Mouse (Mus musculus) heart, embryonic 13.5 days (tissue): ENCODE measurements around the gene Nudcd2. TPM values are rescaled to one million over a fixed set of nuclear protein-coding genes. Genes with fewer than 3 reads are reported as not detected.
A peak's percentile ranks its signal among the peaks of the same experiment; 100 is the strongest.
"Not testable (repeated sequence)": the region's sequence is repeated elsewhere in the genome, so short reads cannot be mapped to it uniquely, and the experiment has no call there.

Experiments
- ATAC-seq: fragments of 200-750 bp; cut with Nextera tagmentation; 2 replicates; pipeline ENCODE4 v1.8.0; 2017; ENCODE audit warnings: moderate TSS enrichment; ENCODE audit not compliant: insufficient number of reproducible peaks, low FRiP score, low TSS enrichment; ENCODE audit errors: extremely low read depth
- H3K27ac ChIP-seq: fragments of 300-500 bp; sonication (generic); replicated peaks from 2 replicates; pipeline ENCODE4 v1.5.1; 2015; ENCODE audit warnings: moderate library complexity, mild to moderate bottlenecking, inconsistent platforms
- H3K27me3 ChIP-seq: fragments of 300-500 bp; sonication (generic); replicated peaks from 2 replicates; pipeline ENCODE4 v1.6.1; 2015; ENCODE audit warnings: mild to moderate bottlenecking, inconsistent platforms
- H3K36me3 ChIP-seq: fragments of 300-500 bp; sonication (generic); 2 replicates; pipeline ENCODE4 v1.6.1; 2015; ENCODE audit warnings: mild to moderate bottlenecking, inconsistent platforms
- H3K4me1 ChIP-seq: fragments of 300-500 bp; sonication (generic); 2 replicates; pipeline ENCODE4 v1.6.1; 2015; ENCODE audit warnings: inconsistent platforms
- H3K4me2 ChIP-seq: fragments of 300-500 bp; sonication (generic); 2 replicates; pipeline ENCODE4 v1.6.1; 2015; ENCODE audit warnings: inconsistent platforms, mild to moderate bottlenecking, moderate library complexity
- H3K4me3 ChIP-seq: fragments of 300-500 bp; sonication (generic); 2 replicates; pipeline ENCODE4 v1.5.1; 2015; ENCODE audit warnings: moderate library complexity, mild to moderate bottlenecking, inconsistent platforms
- H3K9ac ChIP-seq: fragments of 300-500 bp; sonication (generic); 2 replicates; pipeline ENCODE4 v1.6.1; 2015; ENCODE audit warnings: inconsistent platforms, mild to moderate bottlenecking, moderate library complexity
- H3K9me3 ChIP-seq: fragments of 300-500 bp; sonication (generic); 2 replicates; pipeline ENCODE4 v1.6.1; 2016; ENCODE audit warnings: inconsistent platforms
- WGBS: fragments of 180-500 bp; shearing (Covaris S2); methylation state at CpG from one replicate; pipeline ENCODE4 v1.1.7; 2015; ENCODE audit warnings: mixed read lengths; 5-methylcytosine and 5-hydroxymethylcytosine counted together
- polyA plus RNA-seq: library from polyadenylated mRNA; unstranded; fragments of >200 nt; fragmentation: Nextera tagmentation; extraction: Ambion mirVana; gene quantifications from 2 replicates; pipeline ENCODE4 v1.2.1, GENCODE M21; 2015

Gene Nudcd2
- 102 and 106 TPM in 2 replicates for polyA plus RNA-seq

- under 1% methylated on average over 52 of the region's 52 CpGs for WGBS
- Histone ChIP-seq H3K9me3 (no peaks in the 10 kb centered on the region), H3K27me3 (no peaks in the 10 kb centered on the region), H3K36me3 (peaks cover 41% of the 10 kb centered on the region), H3K4me1 (peaks cover 39% of the 10 kb centered on the region), H3K4me2 (peak within 1 kb of the TSS; percentile 89), H3K4me3 (peak within 1 kb of the TSS; percentile 88), H3K27ac (peak within 1 kb of the TSS; percentile 85), H3K9ac (peak within 1 kb of the TSS; percentile 96)
- peak; percentile 99 for ATAC-seq
These were observed at the start of gene Nudcd2, which contains the start of gene Hmmr for GRCm38 (mm10) chr11:40733339-40734174. Nudcd2 (plus strand) TSS chr11:40733667. Hmmr (minus strand) TSS chr11:40733422.

DNA sequence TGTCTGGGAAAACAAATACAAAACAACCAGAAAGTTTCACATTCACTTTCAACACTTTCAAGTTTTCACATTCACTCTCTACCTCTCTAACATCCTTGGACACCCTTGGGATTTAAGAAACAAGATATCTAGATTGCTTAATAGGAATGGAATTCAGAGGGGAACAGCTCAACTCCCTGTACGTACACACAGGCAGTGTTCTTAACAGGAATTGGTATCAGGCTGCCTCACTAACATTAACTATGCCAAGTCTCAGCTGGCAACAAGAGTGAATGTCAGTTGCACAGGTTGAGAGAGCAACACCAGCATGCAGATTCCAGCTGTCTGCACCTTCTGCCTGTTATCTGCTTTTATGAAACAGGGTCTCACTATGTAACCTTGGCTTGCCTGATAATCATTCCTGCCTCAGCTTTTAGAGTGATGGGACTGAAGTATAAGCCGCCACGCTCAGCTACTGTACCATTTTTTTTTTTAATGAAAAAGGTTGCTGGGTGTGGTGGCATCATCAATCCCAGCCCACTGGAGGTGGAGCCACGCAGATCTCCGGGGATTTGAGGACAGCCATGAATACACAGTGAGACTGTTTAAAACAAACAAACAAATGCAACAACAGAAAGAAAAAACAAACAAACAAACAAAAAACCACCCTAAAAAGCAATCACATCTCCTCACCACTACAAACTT, 42.9 kb upstream of the Nudcd2 start:
- H3K4me3 ChIP-seq: peak overlapping the region; percentile 96
- H3K27me3 ChIP-seq: no peaks in the 10 kb centered on the region
- H3K9ac ChIP-seq: peak overlapping the region; percentile 90
- ATAC-seq: no peak
- H3K9me3 ChIP-seq: no peaks in the 10 kb centered on the region
- peak overlapping the region; percentile 98 for H3K4me2 ChIP-seq
- H3K36me3 ChIP-seq: peaks cover 24% of the 10 kb centered on the region
- peaks cover 27% of the 10 kb centered on the region for H3K4me1 ChIP-seq
- 23% methylated on average over 5 of the region's 5 CpGs for WGBS
- H3K27ac ChIP-seq: peak overlapping the region; percentile 98

DNA sequence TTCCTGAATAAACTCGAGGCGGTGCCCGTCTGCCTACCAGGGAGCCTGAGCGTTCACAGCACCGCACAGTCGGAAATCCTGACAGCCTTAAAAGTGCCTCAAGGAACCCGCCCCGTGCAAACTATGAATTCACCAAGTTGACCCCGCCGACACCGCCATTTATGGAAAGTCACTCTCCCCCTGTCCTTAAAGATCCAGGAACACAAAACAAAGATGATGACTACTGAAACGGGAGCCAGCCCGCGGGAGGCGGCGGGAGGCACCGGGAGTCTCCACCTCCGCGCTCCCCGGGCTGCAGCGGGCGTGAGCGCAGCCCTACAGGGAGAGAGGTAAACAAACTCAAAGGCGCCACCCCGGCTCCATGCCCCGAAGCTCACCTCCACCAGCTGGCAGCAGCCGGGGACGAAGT, 41.4 kb upstream of the Nudcd2 start:
- ATAC-seq: peak; percentile 67; the same call in 1 of the 2 replicates
- Histone ChIP-seq H3K4me1 (peaks cover 27% of the 10 kb centered on the region), H3K9ac (peak overlapping the region; percentile 90), H3K4me3 (peak overlapping the region; percentile 96), H3K36me3 (peaks cover 9% of the 10 kb centered on the region), H3K4me2 (peak overlapping the region; percentile 98), H3K27ac (peak overlapping the region; percentile 98), H3K9me3 (no peaks in the 10 kb centered on the region), H3K27me3 (no peaks in the 10 kb centered on the region)
- 0% methylated on average over 28 of the region's 28 CpGs for WGBS

DNA sequence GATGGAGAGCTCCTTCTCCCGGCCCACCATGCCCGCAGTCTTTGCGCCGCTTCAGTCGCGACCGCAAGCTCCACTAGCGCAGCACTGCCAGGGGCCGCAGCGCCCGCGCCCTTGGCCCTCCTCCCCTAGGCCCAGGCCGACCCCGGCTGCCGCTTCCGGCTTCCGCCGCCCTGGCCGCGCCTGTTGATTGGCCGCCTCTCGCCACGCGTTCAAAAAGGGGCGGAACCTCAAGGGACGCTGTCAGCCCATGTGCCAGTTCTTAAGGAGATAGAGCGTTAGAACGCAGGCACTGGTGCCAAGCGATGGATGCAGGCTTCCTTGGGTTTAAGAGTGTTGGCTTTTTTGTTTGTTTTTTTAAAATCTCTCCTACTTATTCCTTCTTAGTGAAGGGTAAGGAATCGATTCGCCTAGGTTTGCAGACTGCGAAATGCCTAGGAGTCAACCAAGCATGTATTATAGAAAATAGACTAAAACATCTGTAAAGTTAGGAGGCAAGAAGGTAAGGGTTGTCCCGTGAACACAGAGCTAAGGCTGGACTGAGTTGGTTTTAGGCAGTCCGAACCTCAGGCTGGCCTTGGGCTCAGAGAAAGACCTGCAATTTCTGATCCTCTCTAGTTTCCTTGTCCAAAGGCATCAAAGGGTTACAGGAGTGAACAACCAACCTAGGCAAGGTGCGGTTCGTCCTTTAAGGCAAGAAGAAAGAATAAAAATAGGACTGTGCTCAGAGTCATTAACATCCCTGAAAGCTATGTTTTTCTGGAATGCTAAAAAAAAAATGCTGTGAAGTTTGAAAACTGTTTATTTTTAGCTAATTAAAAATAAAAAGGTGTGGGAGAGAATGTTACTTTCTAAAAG, 40.7 kb upstream of the Nudcd2 start:
- H3K4me3 ChIP-seq: peak overlapping the region; percentile 96
- WGBS: under 1% methylated on average over 36 of the region's 36 CpGs
- peaks cover 3% of the 10 kb centered on the region; the same call in 1 of the 2 replicates for H3K36me3 ChIP-seq
- peaks cover 27% of the 10 kb centered on the region for H3K4me1 ChIP-seq
- peak overlapping the region; percentile 98 for H3K27ac ChIP-seq
- peak; percentile 93 for ATAC-seq
- H3K27me3 ChIP-seq: no peaks in the 10 kb centered on the region
- peak overlapping the region; percentile 98 for H3K4me2 ChIP-seq
- H3K9ac ChIP-seq: peak overlapping the region; percentile 90
- H3K9me3 ChIP-seq: no peaks in the 10 kb centered on the region

DNA sequence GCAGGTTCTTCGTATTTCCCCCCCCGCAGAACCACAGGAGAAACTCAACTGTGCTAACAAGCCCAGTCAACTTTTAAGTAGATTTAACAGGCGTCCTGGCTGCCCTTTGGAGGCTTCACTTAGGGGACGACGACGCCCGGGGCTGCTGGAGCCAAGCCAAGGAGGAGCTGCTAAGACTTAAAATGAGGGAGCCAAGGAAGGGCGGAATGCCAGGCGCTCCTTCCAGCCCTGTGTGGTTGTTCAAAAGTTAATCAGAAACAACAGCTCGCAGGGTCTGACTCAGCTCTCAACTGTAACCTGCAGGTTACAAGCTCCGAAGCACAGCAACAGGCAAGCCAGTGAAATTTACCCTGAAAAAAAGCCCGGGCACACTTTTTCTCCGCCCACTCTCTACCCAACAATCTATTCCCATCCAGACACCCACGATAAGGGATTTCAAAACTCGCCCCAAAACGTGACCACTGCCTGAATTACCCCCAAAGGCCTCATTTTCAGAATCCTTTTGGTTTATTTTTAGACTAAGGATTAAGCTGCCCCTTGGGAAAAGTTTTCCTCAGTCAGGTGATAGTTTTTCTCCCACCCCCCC, 40.0 kb upstream of the Nudcd2 start:
- peak overlapping the region; percentile 98 for H3K27ac ChIP-seq
- no peaks in the 10 kb centered on the region for H3K36me3 ChIP-seq
- peak overlapping the region; percentile 96 for H3K4me3 ChIP-seq
- ATAC-seq: no peak
- H3K9me3 ChIP-seq: no peaks in the 10 kb centered on the region
- H3K4me1 ChIP-seq: peaks cover 27% of the 10 kb centered on the region
- H3K27me3 ChIP-seq: no peaks in the 10 kb centered on the region
- peak overlapping the region; percentile 90 for H3K9ac ChIP-seq
- under 1% methylated on average over 16 of the region's 16 CpGs for WGBS
- peak overlapping the region; percentile 98 for H3K4me2 ChIP-seq

GRCm38 (mm10) chr11:40694311-40695087, 39.0 kb upstream of the Nudcd2 start:
- Histone ChIP-seq H3K27ac (peak overlapping the region; percentile 98), H3K4me1 (peaks cover 23% of the 10 kb centered on the region), H3K36me3 (peaks cover under 1% of the 10 kb centered on the region; the same call in 1 of the 2 replicates), H3K4me3 (peak overlapping the region; percentile 96), H3K27me3 (no peaks in the 10 kb centered on the region), H3K9me3 (no peaks in the 10 kb centered on the region), H3K9ac (peak overlapping the region; percentile 90), H3K4me2 (peak overlapping the region; percentile 98)
- WGBS: under 1% methylated on average over 31 of the region's 31 CpGs
- no peak for ATAC-seq

- Histone ChIP-seq H3K4me3 (peak within 1 kb of the TSS; percentile 96), H3K9me3 (no peaks in the 10 kb centered on the region), H3K4me2 (peak within 1 kb of the TSS; percentile 98), H3K27me3 (no peaks in the 10 kb centered on the region), H3K27ac (peak within 1 kb of the TSS; percentile 98), H3K4me1 (peaks cover 17% of the 10 kb centered on the region), H3K36me3 (peaks cover 7% of the 10 kb centered on the region), H3K9ac (peak within 1 kb of the TSS; percentile 90)
- ATAC-seq: no peak
- 88% methylated on average over 9 of the region's 9 CpGs for WGBS
These were observed 38.4 kb upstream of the Nudcd2 start, which contains the start of gene Mat2b for GRCm38 (mm10) chr11:40695103-40695502. Mat2b (minus strand) TSS chr11:40695203.

DNA sequence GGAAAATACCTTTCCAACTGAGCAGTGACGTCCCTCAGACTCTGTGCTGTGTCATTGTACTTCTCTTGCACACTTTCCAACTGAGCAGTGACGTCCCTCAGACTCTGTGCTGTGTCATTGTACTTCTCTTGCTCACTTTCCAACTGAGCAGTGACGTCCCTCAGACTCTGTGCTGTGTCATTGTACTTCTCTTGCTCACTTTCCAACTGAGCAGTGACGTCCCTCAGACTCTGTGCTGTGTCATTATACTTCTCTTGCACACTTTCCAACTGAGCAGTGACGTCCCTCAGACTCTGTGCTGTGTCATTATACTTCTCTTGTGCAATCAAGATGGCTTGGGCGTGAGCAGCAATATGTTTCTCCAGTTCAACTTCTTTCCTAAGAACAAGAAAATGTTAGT, 23.6 kb upstream of the Nudcd2 start:
- not testable (repeated sequence) for H3K27me3 ChIP-seq, H3K4me2 ChIP-seq, ATAC-seq, H3K4me3 ChIP-seq, H3K27ac ChIP-seq, H3K4me1 ChIP-seq, H3K9ac ChIP-seq, H3K9me3 ChIP-seq
- whole genome bisulfite sequencing: 86% methylated on average over 6 of the region's 6 CpGs
- H3K36me3 ChIP-seq: peaks cover 95% of the 10 kb centered on the region

DNA sequence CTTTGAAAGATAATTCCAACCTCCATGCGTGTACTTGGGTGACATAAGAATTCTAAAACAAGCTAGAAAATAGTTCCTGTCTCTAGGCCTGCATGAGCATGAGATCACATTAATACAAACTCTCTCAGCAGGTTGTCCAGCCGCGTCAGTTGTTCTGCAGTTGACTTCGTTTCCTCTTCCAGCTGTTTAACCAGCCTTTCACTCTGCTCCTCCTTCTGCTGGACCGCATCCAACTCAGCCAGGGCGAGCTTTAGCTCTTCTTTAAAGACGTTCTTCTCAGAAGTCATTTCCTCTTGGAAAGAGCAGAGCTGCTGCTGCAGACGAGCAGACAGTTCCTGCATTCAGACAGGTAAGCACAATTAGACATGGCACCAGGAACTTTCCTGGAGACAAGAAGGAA, 19.6 kb upstream of the Nudcd2 start:
- Histone ChIP-seq H3K36me3 (peaks cover 96% of the 10 kb centered on the region), H3K4me3 (no peak overlapping the region), H3K27ac (no peak overlapping the region), H3K9me3 (no peaks in the 10 kb centered on the region), H3K9ac (no peak overlapping the region), H3K4me2 (no peak overlapping the region), H3K4me1 (no peaks in the 10 kb centered on the region), H3K27me3 (no peaks in the 10 kb centered on the region)
- WGBS: 76% methylated on average over 8 of the region's 8 CpGs
- no peak for ATAC-seq

DNA sequence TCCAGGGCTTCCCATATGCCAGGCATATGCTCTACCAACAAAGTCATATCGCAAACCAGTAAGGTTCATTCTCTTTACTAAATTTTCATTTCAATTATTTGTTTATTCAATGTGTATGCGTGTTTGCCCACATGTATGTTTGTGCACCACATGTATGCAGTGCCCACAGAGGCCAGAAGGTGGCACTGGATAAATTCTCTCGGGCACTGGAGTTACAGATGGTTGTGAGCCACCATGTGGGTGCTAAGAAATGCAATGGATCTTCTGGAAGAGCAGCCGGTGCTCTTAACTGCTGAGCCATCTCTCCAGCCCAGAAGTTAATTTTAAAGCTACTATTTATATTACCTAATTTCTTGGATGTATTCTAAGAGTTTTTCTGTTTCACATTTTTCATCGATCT, 17.9 kb upstream of the Nudcd2 start:
- Histone ChIP-seq H3K4me1 (no peaks in the 10 kb centered on the region), H3K9ac (no peak overlapping the region), H3K9me3 (no peaks in the 10 kb centered on the region), H3K4me3 (no peak overlapping the region), H3K4me2 (no peak overlapping the region), H3K36me3 (peaks cover 95% of the 10 kb centered on the region), H3K27me3 (no peaks in the 10 kb centered on the region), H3K27ac (no peak overlapping the region)
- no peak for ATAC-seq
- WGBS: 92% methylated on average over 5 of the region's 5 CpGs
